Mouse (Mus musculus): Measurements from ENCODE around the gene Ano9.
A peak's percentile ranks its signal among the peaks of the same experiment; 100 is the strongest.

Gene Ano9

DNA sequence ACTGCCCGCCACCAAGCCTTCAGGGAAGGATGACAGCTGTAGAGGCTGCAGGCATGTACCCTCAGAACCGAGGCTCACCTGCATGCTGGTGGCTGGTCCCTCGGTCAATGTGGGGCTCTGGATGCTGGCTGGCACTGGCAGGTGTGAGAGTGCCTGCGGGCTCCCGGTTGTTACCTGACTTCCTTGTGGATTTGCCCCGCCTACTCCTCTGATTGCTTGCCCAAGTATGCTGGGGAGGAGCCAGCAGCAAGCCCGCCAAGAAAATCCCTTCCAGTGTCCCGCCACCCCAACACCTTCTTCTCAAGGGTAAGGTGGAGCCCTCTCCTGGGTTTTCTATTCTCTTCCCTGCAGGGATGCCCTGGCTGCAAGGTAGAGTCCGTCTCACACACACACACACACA lies at the start of gene Ano9:
Ano9 (minus strand) TSS at position 171 of the 400 bp plus-strand sequence.
- DNase-seq (ENCODE audit: low spot score in 2 of 2) = no peak

GRCm38 (mm10) chr7:141164850-141165249 lies 47.2 kb upstream of the Ano9 start:
- peak; percentile 17 to 42 for DNase-seq (ENCODE audit: low spot score in 2 of 2)

GRCm38 (mm10) chr7:141164397-141164796 lies 46.8 kb upstream of the Ano9 start:
- no peak for DNase-seq (ENCODE audit: low spot score in 2 of 2)

GRCm38 (mm10) chr7:141155362-141155761 lies 37.8 kb upstream of the Ano9 start:
- no peak for DNase-seq (ENCODE audit: low spot score in 2 of 2)

- DNase-seq (ENCODE audit: low spot score in 2 of 2) = no peak
These were observed 31.0 kb upstream of the Ano9 start for GRCm38 (mm10) chr7:141148639-141149038.

DNA sequence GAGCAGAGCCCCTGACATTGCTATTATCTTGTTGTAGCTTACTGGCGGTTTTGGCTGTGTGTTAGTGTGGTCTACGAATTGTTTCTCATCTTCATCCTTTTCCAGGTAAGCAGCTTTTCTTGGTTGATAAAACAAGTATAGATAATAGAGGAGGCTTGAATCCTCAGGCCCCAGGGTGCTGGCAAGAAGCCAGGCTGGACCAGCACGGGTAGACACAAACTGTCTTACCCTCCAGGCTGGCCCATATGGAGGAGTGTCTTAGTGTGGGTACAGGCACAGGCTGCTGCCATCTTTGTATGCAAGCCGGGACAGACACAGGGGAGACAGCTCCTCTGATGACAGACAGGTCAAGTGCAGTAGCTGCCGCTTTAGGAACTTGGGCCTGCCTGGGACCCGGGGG lies 29.4 kb upstream of the Ano9 start:
- DNase-seq (ENCODE audit: low spot score in 2 of 2) = no peak

- DNase-seq (ENCODE audit: low spot score in 2 of 2) = no peak
These were observed 28.5 kb upstream of the Ano9 start for GRCm38 (mm10) chr7:141146043-141146595.

DNA sequence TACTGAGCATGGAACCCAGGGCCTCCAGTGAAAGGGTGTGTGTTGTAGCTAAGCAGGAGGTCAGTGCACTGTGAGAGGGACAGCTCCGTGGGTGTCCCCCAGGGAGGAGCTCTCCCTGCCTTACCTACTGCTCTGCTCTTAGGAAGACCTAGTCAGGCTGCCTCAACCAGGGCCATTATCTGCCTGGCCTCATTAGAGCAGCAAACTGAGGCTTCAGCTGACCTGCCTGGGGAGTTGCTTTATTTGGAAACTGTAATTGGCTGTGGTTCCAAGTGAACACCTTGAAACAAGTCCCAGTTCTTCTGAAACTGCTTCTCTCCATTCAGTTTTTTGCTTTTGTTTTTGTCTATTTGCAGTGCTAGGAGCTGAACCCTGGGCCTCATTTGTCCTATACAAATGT lies 27.8 kb upstream of the Ano9 start:
- no peak for DNase-seq (ENCODE audit: low spot score in 2 of 2)

- DNase-seq (ENCODE audit: low spot score in 2 of 2) = no peak
These were observed 27.0 kb upstream of the Ano9 start for GRCm38 (mm10) chr7:141144650-141145049.

GRCm38 (mm10) chr7:141143861-141144260 lies 26.3 kb upstream of the Ano9 start:
- no peak for DNase-seq (ENCODE audit: low spot score in 2 of 2)

DNA sequence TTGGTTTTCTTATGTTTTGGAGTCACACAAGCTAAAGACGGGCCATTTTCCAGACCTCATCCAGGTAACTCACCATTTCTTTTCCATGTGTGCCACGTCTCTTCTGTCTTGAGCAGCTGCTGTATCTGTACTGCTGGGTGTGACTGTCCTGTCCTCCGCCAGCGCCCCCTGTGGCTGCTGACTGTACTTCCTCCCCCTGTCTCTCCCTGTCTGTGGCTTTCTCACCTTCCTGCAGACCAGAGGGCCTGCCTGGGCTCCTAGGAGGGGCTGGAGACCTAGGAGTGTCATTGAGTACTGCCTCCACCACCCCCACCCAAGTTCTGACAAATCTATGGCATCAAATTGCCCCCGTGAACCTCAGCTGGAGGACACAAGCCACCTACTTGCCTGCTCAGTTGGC lies 25.5 kb upstream of the Ano9 start:
- DNase-seq (ENCODE audit: low spot score in 2 of 2) = no peak

DNA sequence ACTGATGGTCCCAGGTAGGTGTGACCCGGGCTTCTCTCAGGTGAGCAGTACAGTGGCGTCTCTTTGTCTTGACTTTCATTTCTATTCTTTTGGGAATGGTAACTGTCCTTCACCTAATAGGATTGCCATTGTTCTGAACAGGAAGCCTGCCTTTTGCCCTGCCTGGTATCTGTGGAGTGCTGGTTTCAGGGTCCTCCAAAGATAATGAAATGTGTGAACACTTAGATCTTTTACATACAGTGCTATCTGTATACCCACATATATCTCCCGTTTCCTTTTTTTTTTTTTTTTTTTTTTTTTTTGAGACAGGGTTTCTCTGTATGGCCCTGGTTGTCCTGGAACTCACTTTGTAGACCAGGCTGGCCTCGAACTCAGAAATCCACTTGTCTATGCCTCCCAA lies 23.7 kb upstream of the Ano9 start:
- DNase-seq (ENCODE audit: low spot score in 2 of 2) = no peak

GRCm38 (mm10) chr7:141131904-141132755 lies 14.5 kb upstream of the Ano9 start:
- DNase-seq (ENCODE audit: low spot score in 2 of 2) = no peak

GRCm38 (mm10) chr7:141131024-141131820 lies 13.6 kb upstream of the Ano9 start:
- DNase-seq (ENCODE audit: low spot score in 2 of 2) = peak; percentile 91 to 94

- DNase-seq (ENCODE audit: low spot score in 2 of 2) = no peak
These were observed 5.9 kb upstream of the Ano9 start for GRCm38 (mm10) chr7:141123517-141123856.

DNA sequence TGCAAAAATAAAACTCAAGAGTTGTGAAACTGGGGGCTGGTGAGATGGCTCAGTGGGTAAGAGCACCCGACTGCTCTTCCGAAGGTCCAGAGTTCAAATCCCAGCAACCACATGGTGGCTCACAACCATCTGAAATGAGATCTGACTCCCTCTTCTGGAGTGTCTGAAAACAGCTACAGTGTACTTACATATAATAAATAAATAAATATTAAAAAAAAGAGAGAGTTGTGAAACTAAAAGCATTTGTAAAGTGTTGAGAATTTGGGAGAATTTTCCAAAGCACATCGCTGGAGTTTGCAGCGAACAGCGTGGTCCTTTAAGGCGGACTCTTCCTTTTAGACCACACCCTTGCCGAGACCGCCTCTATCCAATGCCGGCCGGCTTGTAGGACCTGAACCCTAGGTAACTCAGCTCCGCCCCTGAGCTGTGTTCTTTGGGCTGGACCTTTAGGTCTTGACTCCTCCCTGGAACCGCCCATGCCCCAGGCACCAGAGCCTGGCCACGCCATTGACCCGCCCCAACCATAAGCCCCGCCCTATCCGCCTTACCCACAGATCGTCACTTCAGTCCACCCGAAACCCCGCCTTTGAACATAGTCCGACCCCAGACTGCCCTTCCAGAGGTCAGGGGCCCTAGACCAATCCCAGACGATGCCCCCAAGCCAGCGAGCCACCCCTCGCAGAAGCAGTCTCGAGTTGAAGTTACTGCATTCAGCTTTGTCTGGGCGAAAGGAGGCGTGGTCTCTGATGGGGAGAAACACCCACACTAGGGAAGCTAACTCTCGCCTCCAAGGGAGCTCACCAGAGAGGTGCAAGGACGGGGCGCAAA lies 5.3 kb upstream of the Ano9 start:
- peak; percentile 87 for DNase-seq (ENCODE audit: low spot score in 2 of 2)

GRCm38 (mm10) chr7:141122245-141122644 lies 4.6 kb upstream of the Ano9 start, which contains the start of gene Ptdss2:
Gene Ptdss2, plus strand, starts transcription at chr7:141122382.
- DNase-seq (ENCODE audit: low spot score in 2 of 2) = no peak

DNA sequence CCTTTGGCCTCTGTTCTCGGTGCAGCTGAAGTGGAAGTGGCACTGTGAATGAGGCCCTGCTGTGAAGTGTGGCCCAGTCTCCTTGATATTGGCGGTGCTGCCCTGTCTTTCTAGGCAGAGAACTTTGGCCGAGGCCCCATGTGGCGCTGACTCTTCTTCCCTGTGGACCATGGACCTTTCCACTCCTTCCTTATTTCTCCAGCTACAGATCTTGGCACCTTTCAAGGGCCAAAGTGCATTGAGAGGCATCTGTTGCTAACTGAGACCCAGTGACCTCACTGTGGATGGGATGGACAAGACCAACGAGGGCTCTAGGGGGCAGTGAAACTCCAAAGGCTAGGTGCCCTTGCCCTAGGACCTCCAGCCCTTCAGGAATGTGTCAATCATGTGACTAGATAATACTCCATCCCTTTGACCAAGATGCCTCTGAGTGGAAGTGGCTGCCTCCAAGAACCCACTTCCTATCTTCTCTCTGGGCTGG lies 3.5 kb upstream of the Ano9 start:
- DNase-seq (ENCODE audit: low spot score in 2 of 2) = no peak

DNA sequence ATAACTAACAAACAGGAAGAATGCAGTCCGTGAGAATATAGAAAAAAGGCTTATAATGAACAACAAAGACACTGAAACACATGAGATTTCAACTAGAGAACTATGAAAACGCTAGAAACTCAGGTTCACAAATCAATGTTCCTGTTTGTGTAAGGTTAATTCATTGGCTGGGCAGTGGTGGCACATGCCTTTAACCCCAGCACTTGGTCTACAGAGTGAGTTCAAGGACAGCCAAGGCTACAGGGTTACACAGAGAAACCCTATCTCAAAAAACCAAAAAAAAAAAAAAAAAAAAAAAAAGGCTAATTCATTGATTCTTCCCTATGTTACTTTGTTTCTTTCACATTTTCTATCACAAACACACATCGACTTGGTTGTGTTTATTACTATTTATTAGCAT lies 3.0 kb upstream of the Ano9 start:
- no peak for DNase-seq (ENCODE audit: low spot score in 2 of 2)

- no peak for DNase-seq (ENCODE audit: low spot score in 2 of 2)
These were observed 1.9 kb upstream of the Ano9 start for GRCm38 (mm10) chr7:141119487-141119886.

DNA sequence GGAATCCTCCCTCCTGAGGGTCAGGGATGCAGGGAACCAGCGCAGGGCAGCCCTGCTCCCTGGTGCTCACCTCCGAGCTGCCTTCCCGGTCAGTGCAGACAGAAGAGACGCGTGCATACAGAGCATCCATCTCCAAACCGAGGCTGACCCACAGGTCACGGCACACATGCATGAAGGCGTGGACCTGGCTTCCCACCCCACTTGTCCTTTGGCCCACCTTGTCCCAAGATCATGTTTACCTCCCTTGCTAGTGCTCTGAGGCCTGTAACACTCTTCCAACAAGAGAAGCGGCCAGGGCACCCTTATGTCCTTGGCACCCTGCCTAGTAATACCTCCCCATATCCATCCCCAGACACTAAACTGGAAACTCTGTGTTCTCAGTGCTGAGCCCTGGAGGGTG lies 1.7 kb downstream of the Ano9 start:
- DNase-seq (ENCODE audit: low spot score in 2 of 2) = no peak

GRCm38 (mm10) chr7:141103161-141103560 lies 14.4 kb downstream of the Ano9 start:
- no peak for DNase-seq (ENCODE audit: low spot score in 2 of 2)

Measured in right cerebral cortex, adult 2 months (tissue).